Mouse (Mus musculus): ENCODE data around the gene Anxa9. TPM values are rescaled to one million over a fixed set of nuclear protein-coding genes. Genes with fewer than 3 reads are reported as not detected.

Gene Anxa9
- polyA plus RNA-seq, 1 experiment, result 1.5 TPM

GRCm38 (mm10) chr3:95338251-95338650, 31.3 kb upstream of the Anxa9 start:
- Histone ChIP-seq H3K79me2 (ENCODE audit: control insufficient read depth, insufficient read depth) (no peaks in the 10 kb centered on the region), H3K27me3 (ENCODE audit: control insufficient read depth, insufficient read depth, insufficient read length) (no peaks in the 10 kb centered on the region), H3K4me3 (no peak overlapping the region), H3K36me3 (ENCODE audit: control insufficient read depth, insufficient read depth) (peaks cover 73% of the 10 kb centered on the region), H3ac (ENCODE audit: control insufficient read depth, insufficient read length) (no peak overlapping the region), H3K4me2 (ENCODE audit: low read depth) (no peak overlapping the region)
- TF ChIP-seq MYOD1 (IDR thresholded peaks at IDR 0.05; ENCODE audit: control insufficient read depth in 1 of 3, insufficient read length in 2 of 3, low read depth in 2 of 3), result no peak
- no peak for TF ChIP-seq TCF12 (IDR thresholded peaks at IDR 0.05; ENCODE audit: insufficient read depth, poor library complexity, severe bottlenecking)

DNA sequence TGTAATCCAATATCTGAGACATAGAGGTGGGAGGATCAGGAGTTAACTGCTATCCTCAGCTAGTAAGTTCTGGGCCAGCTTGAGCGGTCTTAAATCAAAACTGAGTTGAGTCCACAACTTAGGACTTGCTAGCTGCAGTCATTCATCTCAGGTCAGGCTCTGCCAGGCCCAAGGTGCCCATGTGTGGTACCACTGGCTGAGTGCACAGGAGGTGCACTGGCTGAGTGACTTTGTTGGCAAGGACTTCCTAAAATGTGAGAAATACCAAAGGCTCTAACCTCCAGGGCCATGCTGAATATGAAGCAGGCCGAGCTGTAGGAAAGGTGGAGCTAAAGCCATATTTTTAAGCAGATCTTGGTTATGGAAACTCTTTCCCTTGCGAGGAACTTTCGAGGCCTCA, 30.4 kb upstream of the Anxa9 start:
- Histone ChIP-seq H3K27me3 (ENCODE audit: control insufficient read depth, insufficient read depth, insufficient read length) (no peaks in the 10 kb centered on the region), H3ac (ENCODE audit: control insufficient read depth, insufficient read length) (no peak overlapping the region), H3K4me3 (no peak overlapping the region), H3K79me2 (ENCODE audit: control insufficient read depth, insufficient read depth) (no peaks in the 10 kb centered on the region), H3K4me2 (ENCODE audit: low read depth) (no peak overlapping the region), H3K36me3 (ENCODE audit: control insufficient read depth, insufficient read depth) (peaks cover 75% of the 10 kb centered on the region)
- TF ChIP-seq MYOD1 (IDR thresholded peaks at IDR 0.05; ENCODE audit: control insufficient read depth in 1 of 3, insufficient read length in 2 of 3, low read depth in 2 of 3), result no peak
- no peak for TF ChIP-seq SRF (IDR thresholded peaks at IDR 0.05; ENCODE audit: control insufficient read depth, insufficient read length, low read depth)
- no peak for TF ChIP-seq POLR2A (IDR thresholded peaks at IDR 0.05; ENCODE audit: insufficient read length, low read depth)
- no peak for TF ChIP-seq E2F4 (IDR thresholded peaks at IDR 0.05; ENCODE audit: insufficient read depth)
- TF ChIP-seq CEBPB (IDR thresholded peaks at IDR 0.05; ENCODE audit: insufficient read depth, poor library complexity, severe bottlenecking), result no peak
- TF ChIP-seq MYOG (IDR thresholded peaks at IDR 0.05; ENCODE audit: control insufficient read depth in 1 of 3, insufficient read depth in 1 of 3, insufficient read length in 2 of 3, low read depth in 2 of 3), result no peak
- TF ChIP-seq TCF12 (IDR thresholded peaks at IDR 0.05; ENCODE audit: insufficient read depth, poor library complexity, severe bottlenecking), result no peak

GRCm38 (mm10) chr3:95331528-95331927, 24.6 kb upstream of the Anxa9 start:
- no peak overlapping the region for H3K4me2 ChIP-seq (ENCODE audit: low read depth)
- no peaks in the 10 kb centered on the region for H3K79me2 ChIP-seq (ENCODE audit: control insufficient read depth, insufficient read depth)
- no peak overlapping the region for H3ac ChIP-seq (ENCODE audit: control insufficient read depth, insufficient read length)
- no peak overlapping the region for H3K4me3 ChIP-seq
- no peaks in the 10 kb centered on the region for H3K27me3 ChIP-seq (ENCODE audit: control insufficient read depth, insufficient read depth, insufficient read length)
- peaks cover 58% of the 10 kb centered on the region for H3K36me3 ChIP-seq (ENCODE audit: control insufficient read depth, insufficient read depth)
- TF ChIP-seq CEBPB (IDR thresholded peaks at IDR 0.05; ENCODE audit: insufficient read depth, poor library complexity, severe bottlenecking) (no peak), MYOD1 (IDR thresholded peaks at IDR 0.05; ENCODE audit: control insufficient read depth in 1 of 3, insufficient read length in 2 of 3, low read depth in 2 of 3) (no peak), SRF (IDR thresholded peaks at IDR 0.05; ENCODE audit: control insufficient read depth, insufficient read length, low read depth) (no peak), REST (IDR thresholded peaks at IDR 0.05; ENCODE audit: insufficient read depth, insufficient read length) (no peak), E2F4 (IDR thresholded peaks at IDR 0.05; ENCODE audit: insufficient read depth) (no peak), USF1 (IDR thresholded peaks at IDR 0.05; ENCODE audit: low read depth) (no peak), TCF3 (IDR thresholded peaks at IDR 0.05; ENCODE audit: insufficient read length, low read depth) (no peak), MYOG (IDR thresholded peaks at IDR 0.05; ENCODE audit: control insufficient read depth in 1 of 3, insufficient read depth in 1 of 3, insufficient read length in 2 of 3, low read depth in 2 of 3) (no peak), POLR2A (IDR thresholded peaks at IDR 0.05; ENCODE audit: insufficient read length, low read depth) (no peak), TCF12 (IDR thresholded peaks at IDR 0.05; ENCODE audit: insufficient read depth, poor library complexity, severe bottlenecking) (no peak), MAX (IDR thresholded peaks at IDR 0.05; ENCODE audit: low read depth) (no peak), POLR2AphosphoS2 (IDR thresholded peaks at IDR 0.05; ENCODE audit: insufficient read length, low read depth) (no peak)

- no peak overlapping the region for H3ac ChIP-seq (ENCODE audit: control insufficient read depth, insufficient read length)
- TF ChIP-seq TCF3 (IDR thresholded peaks at IDR 0.05; ENCODE audit: insufficient read length, low read depth) (no peak), REST (IDR thresholded peaks at IDR 0.05; ENCODE audit: insufficient read depth, insufficient read length) (no peak), POLR2AphosphoS2 (IDR thresholded peaks at IDR 0.05; ENCODE audit: insufficient read length, low read depth) (no peak), MYOG (IDR thresholded peaks at IDR 0.05; ENCODE audit: control insufficient read depth in 1 of 3, insufficient read depth in 1 of 3, insufficient read length in 2 of 3, low read depth in 2 of 3) (no peak)
- no peaks in the 10 kb centered on the region for H3K27me3 ChIP-seq (ENCODE audit: control insufficient read depth, insufficient read depth, insufficient read length)
- no peak overlapping the region for H3K4me3 ChIP-seq
- H3K4me2 ChIP-seq (ENCODE audit: low read depth), result no peak overlapping the region
- peaks cover 70% of the 10 kb centered on the region for H3K36me3 ChIP-seq (ENCODE audit: control insufficient read depth, insufficient read depth)
- no peaks in the 10 kb centered on the region for H3K79me2 ChIP-seq (ENCODE audit: control insufficient read depth, insufficient read depth)
Measured at GRCm38 (mm10) chr3:95328803-95329404, 21.9 kb upstream of the Anxa9 start.

- H3K79me2 ChIP-seq (ENCODE audit: control insufficient read depth, insufficient read depth), result peaks cover 11% of the 10 kb centered on the region
- peaks cover 87% of the 10 kb centered on the region for H3K36me3 ChIP-seq (ENCODE audit: control insufficient read depth, insufficient read depth)
- no peaks in the 10 kb centered on the region for H3K27me3 ChIP-seq (ENCODE audit: control insufficient read depth, insufficient read depth, insufficient read length)
- TF ChIP-seq E2F4 (IDR thresholded peaks at IDR 0.05; ENCODE audit: insufficient read depth), result no peak
- peak; percentile 13 for TF ChIP-seq POLR2AphosphoS2 (IDR thresholded peaks at IDR 0.05; ENCODE audit: insufficient read length, low read depth)
- no peak for TF ChIP-seq TCF12 (IDR thresholded peaks at IDR 0.05; ENCODE audit: insufficient read depth, poor library complexity, severe bottlenecking)
- no peak overlapping the region for H3K4me2 ChIP-seq (ENCODE audit: low read depth)
- no peak overlapping the region for H3ac ChIP-seq (ENCODE audit: control insufficient read depth, insufficient read length)
- H3K4me3 ChIP-seq, result no peak overlapping the region
Measured at GRCm38 (mm10) chr3:95324454-95325144, 17.6 kb upstream of the Anxa9 start.

All from myocyte (in vitro differentiated cells).